8 mouse cellular contexts compared by ENCODE assay signal in the genomic region with DNA sequence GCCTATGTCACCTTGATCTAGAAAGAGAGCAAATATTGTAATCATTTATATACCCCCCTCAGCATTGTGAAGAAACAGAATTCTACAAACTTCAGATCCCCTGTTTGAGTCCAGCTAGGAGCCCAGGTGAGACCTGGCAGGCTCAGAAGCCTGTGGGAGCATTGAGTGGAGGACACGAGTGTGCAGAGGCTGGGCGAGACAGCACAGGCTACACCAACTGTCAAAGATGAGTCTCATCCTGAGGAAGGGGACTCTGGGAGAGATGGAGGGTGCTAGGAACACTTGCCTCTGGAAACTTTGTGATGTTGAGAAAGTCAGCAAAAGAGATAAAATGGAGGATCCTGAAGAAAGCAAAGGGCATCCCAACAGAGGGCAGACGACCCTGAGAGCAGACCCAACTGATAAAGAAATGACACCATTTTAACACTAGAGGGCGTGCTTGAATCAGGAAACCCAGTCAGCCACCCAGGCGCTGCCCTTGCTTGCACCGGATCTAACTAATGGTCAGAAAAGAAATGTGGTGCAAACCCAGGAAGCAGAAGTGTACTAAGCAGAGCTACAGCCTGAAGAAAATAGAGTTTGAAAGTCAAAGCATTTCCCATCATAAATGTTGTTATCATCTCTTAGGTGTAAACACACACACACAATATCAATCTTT. TPM values are rescaled to one million over a fixed set of nuclear protein-coding genes. Genes with fewer than 3 reads are reported as not detected.
DNase-seq lines count a peak whose midpoint lies in the region; ATAC-seq and TF ChIP-seq lines count a peak whose summit lies in the region.

No protein-coding gene starts in this region.

- no peaks in the 10 kb centered on the region for H3K36me3 ChIP-seq in heart, embryonic 12.5 days
- H3K36me3 ChIP-seq in forebrain, postnatal 0 days (ENCODE audit: insufficient read depth) = no peaks in the 10 kb centered on the region
- H3K36me3 ChIP-seq in hindbrain, embryonic 15.5 days = no peaks in the 10 kb centered on the region

- H3K27me3 ChIP-seq in heart, embryonic 12.5 days (replicated peaks) = no peaks in the 10 kb centered on the region
- no peaks in the 10 kb centered on the region for H3K27me3 ChIP-seq in forebrain, postnatal 0 days (ENCODE audit: insufficient read depth, low read length)
- H3K27me3 ChIP-seq in hindbrain, embryonic 15.5 days = no peaks in the 10 kb centered on the region

- ATAC-seq in heart, embryonic 12.5 days (ENCODE audit: insufficient number of reproducible peaks, low FRiP score) = no peak
- peak; percentile 62 for ATAC-seq in forebrain, postnatal 0 days
- ATAC-seq in hindbrain, embryonic 15.5 days (ENCODE audit: low FRiP score, low read depth) = peak; percentile 54; the same call in 1 of the 2 replicates

- WGBS in heart, embryonic 12.5 days = 31% methylated on average over 6 of the region's 6 CpGs
- WGBS in forebrain, postnatal 0 days = 33% methylated on average over 6 of the region's 6 CpGs
- 32% methylated on average over 6 of the region's 6 CpGs for whole genome bisulfite sequencing in hindbrain, embryonic 15.5 days

- no peaks in the 10 kb centered on the region for H3K4me1 ChIP-seq in heart, embryonic 12.5 days (replicated peaks)
- no peaks in the 10 kb centered on the region for H3K4me1 ChIP-seq in forebrain, postnatal 0 days (ENCODE audit: insufficient read depth)
- H3K4me1 ChIP-seq in hindbrain, embryonic 15.5 days (replicated peaks) = 0 out of 2 replicates have a peak, but pooled peaks cover 4% of the 10 kb centered on the region

- H3K4me3 ChIP-seq in heart, embryonic 12.5 days = no peak overlapping the region
- H3K4me3 ChIP-seq in forebrain, postnatal 0 days (ENCODE audit: low read depth, low read length) = no peak overlapping the region
- no peak overlapping the region for H3K4me3 ChIP-seq in hindbrain, embryonic 15.5 days

- TF ChIP-seq CTCF in forebrain, postnatal 0 days (IDR thresholded peaks at IDR 0.05; ENCODE audit: low read depth) = peak; percentile 67

- H3K9ac ChIP-seq in heart, embryonic 12.5 days = no peak overlapping the region
- no peak overlapping the region for H3K9ac ChIP-seq in forebrain, postnatal 0 days
- H3K9ac ChIP-seq in hindbrain, embryonic 15.5 days = no peak overlapping the region

- no peak overlapping the region for H3K4me2 ChIP-seq in heart, embryonic 12.5 days
- no peak overlapping the region for H3K4me2 ChIP-seq in forebrain, postnatal 0 days (ENCODE audit: low read depth)
- no peak overlapping the region for H3K4me2 ChIP-seq in hindbrain, embryonic 15.5 days

- peak; percentile 95 for DNase-seq in heart, adult 11 months
- DNase-seq in cerebellum, adult 11 months = peak; percentile 29
- DNase-seq in forebrain, postnatal 0 days = peak; percentile 58
- peak; percentile 44 to 84 for DNase-seq in layer of hippocampus, postnatal 14 days (ENCODE audit: low spot score in 2 of 2)
- DNase-seq in lung, postnatal 36 days = peak; percentile 86
- peak; percentile 22 for DNase-seq in right cerebral cortex, postnatal 14 days

- no peak overlapping the region for H3K27ac ChIP-seq in heart, embryonic 12.5 days (ENCODE audit: poor library complexity, severe bottlenecking)
- no peak overlapping the region for H3K27ac ChIP-seq in forebrain, postnatal 0 days (ENCODE audit: low read depth, low read length)
- no peak overlapping the region for H3K27ac ChIP-seq in hindbrain, embryonic 15.5 days (replicated peaks)

- no peaks in the 10 kb centered on the region for H3K9me3 ChIP-seq in heart, embryonic 12.5 days (replicated peaks)
- no peaks in the 10 kb centered on the region for H3K9me3 ChIP-seq in forebrain, postnatal 0 days (ENCODE audit: low read length)
- H3K9me3 ChIP-seq in hindbrain, embryonic 15.5 days = no peaks in the 10 kb centered on the region

RNA-seq across cellular contexts. Expression of a gene that starts 24.5 kb away (rescaled TPM):
- polyA plus RNA-seq in heart, embryonic 12.5 days (2016; fragmentation: Nextera tagmentation; extraction: Ambion mirVana) = 19.0 and 22.7 TPM in 2 replicates
- total RNA-seq in forebrain, postnatal 0 days (2014; rRNA removed) = 8.2 and 12.7 TPM in 2 replicates
- 6.9 and 9.9 TPM in 2 replicates for polyA plus RNA-seq in forebrain, postnatal 0 days (2015; fragmentation: Nextera tagmentation; extraction: Ambion mirVana)
- 15.7 and 16.4 TPM in 2 replicates for polyA plus RNA-seq in hindbrain, embryonic 15.5 days (2015; fragmentation: Nextera tagmentation; extraction: Ambion mirVana)
- 10 to 100 TPM; 29.7 to 34.3 TPM for total RNA-seq in layer of hippocampus, postnatal 14 days (2021)

Comparison
In these comparisons a context has a peak if more than half of its experiments do, and no peak if none do; other contexts are left out.
1. DNase-seq: peak in every context shown above with its lines; median percentile 95 in heart, adult 11 months; 86 in lung, postnatal 36 days; 64 in layer of hippocampus, postnatal 14 days; 58 in forebrain, postnatal 0 days; 29 in cerebellum, adult 11 months; 22 in right cerebral cortex, postnatal 14 days.